Mouse (Mus musculus) limb, embryonic 15.5 days (tissue): Measurements from ENCODE around the gene Arhgef38. TPM values are rescaled to one million over a fixed set of nuclear protein-coding genes. Genes with fewer than 3 reads are reported as not detected.

Experiments
- ATAC-seq: fragments of 200-750 bp; cut with Nextera tagmentation; 2 replicates; pipeline ENCODE4 v1.8.0; 2017; ENCODE audit warnings: low read depth, moderate TSS enrichment; ENCODE audit not compliant: insufficient number of reproducible peaks, low FRiP score, low TSS enrichment
- H3K27ac ChIP-seq: fragments of 300-500 bp; sonication (generic); 2 replicates; pipeline ENCODE4 v1.5.1; 2015; ENCODE audit warnings: moderate library complexity, mild to moderate bottlenecking, inconsistent platforms
- H3K27me3 ChIP-seq: fragments of 300-500 bp; sonication (generic); 2 replicates; pipeline ENCODE4 v1.6.1; 2015; ENCODE audit warnings: inconsistent platforms
- H3K36me3 ChIP-seq: fragments of 300-500 bp; sonication (generic); 2 replicates; pipeline ENCODE4 v1.6.1; 2015; ENCODE audit warnings: inconsistent platforms
- H3K4me1 ChIP-seq: fragments of 300-500 bp; sonication (generic); 2 replicates; pipeline ENCODE4 v1.6.1; 2015; ENCODE audit warnings: inconsistent platforms
- H3K4me2 ChIP-seq: fragments of 300-500 bp; sonication (generic); 2 replicates; pipeline ENCODE4 v1.6.1; 2015; ENCODE audit warnings: mild to moderate bottlenecking, inconsistent platforms
- H3K4me3 ChIP-seq: fragments of 300-500 bp; sonication (generic); 2 replicates; pipeline ENCODE4 v1.5.1; 2015; ENCODE audit warnings: mild to moderate bottlenecking, inconsistent platforms
- H3K9ac ChIP-seq: fragments of 300-500 bp; sonication (generic); 2 replicates; pipeline ENCODE4 v1.6.1; 2015; ENCODE audit warnings: inconsistent platforms
- H3K9me3 ChIP-seq: fragments of 300-500 bp; sonication (generic); 2 replicates; pipeline ENCODE4 v1.6.1; 2016; ENCODE audit warnings: inconsistent platforms
- WGBS: fragments of 180-500 bp; shearing (Covaris S2); methylation state at CpG from one replicate; pipeline ENCODE4 v1.1.7; 2015; 5-methylcytosine and 5-hydroxymethylcytosine counted together
- polyA plus RNA-seq: library from polyadenylated mRNA; unstranded; fragments of >200 nt; fragmentation: Nextera tagmentation; extraction: Ambion mirVana; gene quantifications from 2 replicates; pipeline ENCODE4 v1.2.1, GENCODE M21; 2015

Gene Arhgef38
- polyA plus RNA-seq, 1 experiment from 2014 or later = not detected

DNA sequence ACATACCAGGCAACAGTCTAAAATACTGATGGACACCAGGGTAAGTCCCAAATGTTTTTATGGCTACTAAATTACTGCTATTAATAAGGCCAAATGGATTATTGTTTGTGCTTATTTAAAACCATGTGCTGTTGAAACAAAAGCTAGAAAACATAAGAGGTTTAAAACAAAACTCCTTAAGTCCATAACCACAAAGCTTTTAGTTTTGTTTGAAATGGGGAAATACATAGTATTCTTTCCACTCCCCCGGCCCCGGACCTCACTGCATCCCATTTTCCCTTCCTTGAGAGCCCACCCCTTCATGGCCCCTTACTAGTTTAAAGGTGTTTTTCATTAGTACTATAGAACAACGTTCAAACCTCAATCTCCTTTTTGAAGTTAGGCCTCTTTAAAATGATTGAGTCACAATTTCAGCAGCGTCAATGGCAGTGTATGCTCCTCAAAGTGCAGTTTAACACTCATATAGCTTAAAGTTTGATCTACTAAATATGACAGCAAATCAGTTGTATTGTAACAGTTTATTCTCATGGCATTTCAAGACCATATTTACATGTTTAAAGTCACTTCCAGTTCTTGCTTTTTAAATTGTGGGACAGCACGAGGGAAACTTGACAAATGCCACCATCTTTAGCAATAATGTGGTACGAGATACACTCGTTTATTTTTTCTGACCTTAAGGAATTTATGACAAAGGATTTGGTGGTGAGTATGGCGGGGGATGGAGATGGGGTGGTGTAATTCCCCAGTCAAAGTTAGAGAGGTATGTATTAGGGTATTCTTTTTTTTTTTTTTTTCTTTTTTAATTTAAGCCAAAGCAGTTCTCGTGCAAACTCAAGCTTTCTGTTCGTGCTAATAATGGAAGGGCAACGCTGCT is 144.3 kb downstream of the Arhgef38 start:
- WGBS = 3% methylated on average over 11 of the region's 11 CpGs

DNA sequence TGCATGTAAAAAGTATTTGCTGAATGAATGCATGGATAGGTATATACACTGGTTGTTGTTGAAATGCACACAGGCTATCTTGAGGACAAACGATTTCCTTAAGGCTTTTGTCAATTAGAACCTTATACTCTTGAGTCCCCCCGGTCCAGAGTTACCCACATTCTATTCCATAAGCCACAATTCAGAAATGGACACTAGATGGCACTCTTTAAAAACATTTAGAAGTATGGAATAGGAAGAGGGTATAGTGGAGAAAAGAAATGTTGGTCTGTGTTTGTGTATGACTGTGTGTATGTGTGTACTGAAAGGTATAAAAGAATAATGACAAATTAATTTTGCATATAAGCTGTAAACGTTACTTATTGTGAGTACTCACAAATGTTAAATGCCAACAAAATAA is 148.9 kb downstream of the Arhgef38 start:
- Histone ChIP-seq H3K4me1 (peaks cover 4% of the 10 kb centered on the region; the same call in 1 of the 2 replicates), H3K27me3 (no peaks in the 10 kb centered on the region), H3K9me3 (no peaks in the 10 kb centered on the region), H3K4me3 (no peak overlapping the region), H3K9ac (no peak overlapping the region), H3K36me3 (peaks cover 30% of the 10 kb centered on the region), H3K27ac (no peak overlapping the region), H3K4me2 (no peak overlapping the region)
- 49% methylated on average over 3 of the region's 3 CpGs for WGBS
- no peak for ATAC-seq

More for the DNA sequence above, 144.3 kb downstream of the Arhgef38 start:
- Histone ChIP-seq H3K4me2 (peak overlapping the region; percentile 52), H3K27ac (peak overlapping the region; percentile 99), H3K27me3 (no peaks in the 10 kb centered on the region), H3K4me1 (peaks cover 9% of the 10 kb centered on the region), H3K9me3 (no peaks in the 10 kb centered on the region), H3K9ac (peak overlapping the region; percentile 99; the same call in 1 of the 2 replicates), H3K4me3 (peak overlapping the region; percentile 85), H3K36me3 (no peaks in the 10 kb centered on the region)
- ATAC-seq = no peak

DNA sequence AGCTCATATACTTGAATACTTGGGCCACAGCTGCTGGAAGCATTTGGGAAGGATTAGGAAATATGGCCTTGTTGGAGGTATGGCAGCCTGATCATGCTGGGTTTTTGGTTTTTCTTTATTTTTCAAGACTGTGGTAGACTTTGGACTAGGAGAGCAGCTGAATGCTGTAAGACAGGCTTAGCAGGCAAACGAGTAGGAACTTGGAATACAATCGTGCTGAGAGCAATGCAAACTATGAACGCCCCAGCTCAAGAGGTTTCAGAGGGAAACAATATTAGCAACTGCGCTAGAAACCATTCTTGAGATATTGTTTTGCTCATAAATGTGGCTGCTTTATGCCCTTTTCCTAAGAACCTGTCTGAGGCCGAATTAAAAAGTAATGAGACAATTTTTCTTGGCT is 152.0 kb downstream of the Arhgef38 start:
- 82% methylated on average over 5 of the region's 5 CpGs for WGBS
- H3K9ac ChIP-seq = no peak overlapping the region
- H3K36me3 ChIP-seq = peaks cover 38% of the 10 kb centered on the region
- H3K4me3 ChIP-seq = no peak overlapping the region
- no peaks in the 10 kb centered on the region for H3K9me3 ChIP-seq
- no peak overlapping the region for H3K4me2 ChIP-seq
- H3K27me3 ChIP-seq = no peaks in the 10 kb centered on the region
- no peak for ATAC-seq
- H3K27ac ChIP-seq = no peak overlapping the region
- H3K4me1 ChIP-seq = no peaks in the 10 kb centered on the region

DNA sequence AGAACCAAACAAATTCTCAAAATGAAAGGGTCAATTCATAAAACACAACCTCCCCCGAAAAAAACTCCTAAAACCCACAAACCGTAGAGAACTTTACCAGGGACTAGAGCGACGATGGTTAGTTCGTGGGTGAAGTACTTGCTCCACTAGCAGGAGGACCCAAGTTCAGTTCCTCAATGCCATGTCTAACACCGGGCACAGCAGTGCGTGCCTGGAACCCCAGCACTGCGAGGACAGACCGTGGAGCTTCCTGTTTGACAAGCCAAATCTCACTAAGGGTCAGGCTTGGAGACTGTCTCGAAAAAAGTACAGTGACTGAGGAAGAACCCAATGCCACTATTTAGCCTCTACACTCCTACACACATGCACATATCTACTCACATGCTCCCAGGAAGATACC is 159.2 kb downstream of the Arhgef38 start:
- H3K4me3 ChIP-seq = no peak overlapping the region
- no peak for ATAC-seq
- 84% methylated on average over 10 of the region's 10 CpGs for WGBS

More for the DNA sequence above, 159.2 kb downstream of the Arhgef38 start:
- Histone ChIP-seq H3K4me1 (no peaks in the 10 kb centered on the region; the same call in 1 of the 2 replicates), H3K27ac (no peak overlapping the region), H3K4me2 (no peak overlapping the region), H3K9ac (no peak overlapping the region), H3K9me3 (no peaks in the 10 kb centered on the region), H3K36me3 (peaks cover 15% of the 10 kb centered on the region), H3K27me3 (no peaks in the 10 kb centered on the region)

Other genes with a start within 250 kb of the Arhgef38 start
- gene Ints12, start 143.1 kb downstream of the Arhgef38 start, polyA plus RNA-seq = 19.1 and 20.5 TPM in 2 replicates
- 5.5 and 6.8 TPM in 2 replicates for gene Gstcd, start 142.9 kb downstream of the Arhgef38 start, polyA plus RNA-seq
- gene Ppa2, start 75.2 kb upstream of the Arhgef38 start, polyA plus RNA-seq = 74.1 and 79.5 TPM in 2 replicates